Mouse (Mus musculus) hindbrain, embryonic 11.5 days (tissue): ENCODE data around the gene Far1. TPM values are rescaled to one million over a fixed set of nuclear protein-coding genes. Genes with fewer than 3 reads are reported as not detected.

ENCODE experiments used
- ATAC-seq: fragments of 200-750 bp; cut with Nextera tagmentation; 2 replicates; pipeline ENCODE4 v1.8.0; 2017; ENCODE audit warnings: mild to moderate bottlenecking, moderate TSS enrichment, moderate library complexity; ENCODE audit not compliant: low FRiP score
- DNase-seq: peaks from one replicate; pipeline ENCODE4 v3.0.0-alpha.2; 2015; ENCODE audit warnings: low spot score
- H3K27ac ChIP-seq: fragments of 300-500 bp; sonication (generic); 2 replicates; pipeline ENCODE4 v1.5.1; 2014; ENCODE audit warnings: mild to moderate bottlenecking, low read depth, low read length
- H3K27me3 ChIP-seq: fragments of 300-500 bp; sonication (generic); 2 replicates; pipeline ENCODE4 v1.6.1; 2014; ENCODE audit warnings: mild to moderate bottlenecking, low read length, moderate library complexity, mixed read lengths; ENCODE audit not compliant: control insufficient read depth, insufficient read depth
- H3K36me3 ChIP-seq: fragments of 300-500 bp; sonication (generic); 2 replicates; pipeline ENCODE4 v1.6.1; 2014; ENCODE audit warnings: mild to moderate bottlenecking, low read length, moderate library complexity, mixed read lengths; ENCODE audit not compliant: control insufficient read depth, insufficient read depth
- H3K4me1 ChIP-seq: fragments of 300-500 bp; sonication (generic); replicated peaks from 2 replicates; pipeline ENCODE4 v1.6.1; 2014; ENCODE audit warnings: low read length, mixed read lengths; ENCODE audit not compliant: control insufficient read depth, insufficient read depth
- H3K4me2 ChIP-seq: fragments of 300-500 bp; sonication (generic); replicated peaks from 2 replicates; pipeline ENCODE4 v1.6.1; 2014; ENCODE audit warnings: mild to moderate bottlenecking, low read depth, low read length
- H3K4me3 ChIP-seq: fragments of 300-500 bp; sonication (generic); 2 replicates; pipeline ENCODE4 v1.5.1; 2014; ENCODE audit warnings: low read depth, low read length
- H3K9ac ChIP-seq: fragments of 300-500 bp; sonication (generic); 2 replicates; pipeline ENCODE4 v1.6.1; 2014; ENCODE audit warnings: low read depth, low read length
- H3K9me3 ChIP-seq: fragments of 300-500 bp; sonication (generic); 2 replicates; pipeline ENCODE4 v1.6.1; 2016; ENCODE audit warnings: low read length; ENCODE audit not compliant: control insufficient read depth
- WGBS: fragments of 180-500 bp; shearing (Covaris S2); extraction: QIAGEN DNeasy Blood & Tissue Kit; methylation state at CpG from one replicate; pipeline ENCODE4 v1.1.7; 2014; 5-methylcytosine and 5-hydroxymethylcytosine counted together
- polyA plus RNA-seq: library from polyadenylated mRNA; unstranded; fragments of >200 nt; fragmentation: Nextera tagmentation; extraction: Ambion mirVana; gene quantifications from 2 replicates; pipeline ENCODE4 v1.2.1, GENCODE M21; 2014

Far1 gene
- polyA plus RNA-seq, 1 experiment from 2014 or later = 89.3 TPM

DNA sequence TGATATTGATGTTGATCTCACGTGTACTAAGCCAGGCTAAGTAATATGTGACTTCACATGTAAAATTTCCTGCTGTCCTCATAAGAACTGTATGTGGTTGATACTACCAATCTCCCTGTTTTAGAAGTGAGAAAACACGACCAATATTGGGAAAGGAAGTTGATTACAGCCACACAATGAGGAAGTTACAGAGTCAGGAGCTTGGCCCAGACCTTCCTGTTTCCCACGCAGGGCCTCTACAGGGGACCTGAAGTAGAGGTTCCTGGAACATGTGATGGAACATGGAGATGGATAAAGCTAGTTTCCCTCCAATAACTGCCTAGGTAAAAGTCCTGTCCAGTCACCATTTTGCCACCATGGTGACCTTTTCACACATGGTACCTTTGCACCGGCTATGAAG lies 99.0 kb downstream of the Far1 start:
- Histone ChIP-seq H3K9ac (no peak overlapping the region), H3K4me1 (no peaks in the 10 kb centered on the region), H3K4me2 (no peak overlapping the region), H3K4me3 (no peak overlapping the region), H3K27me3 (no peaks in the 10 kb centered on the region), H3K27ac (no peak overlapping the region), H3K36me3 (no peaks in the 10 kb centered on the region), H3K9me3 (no peaks in the 10 kb centered on the region)
- DNase-seq (no peak), ATAC-seq (no peak)
- WGBS = 76% methylated on average over 4 of the region's 4 CpGs

DNA sequence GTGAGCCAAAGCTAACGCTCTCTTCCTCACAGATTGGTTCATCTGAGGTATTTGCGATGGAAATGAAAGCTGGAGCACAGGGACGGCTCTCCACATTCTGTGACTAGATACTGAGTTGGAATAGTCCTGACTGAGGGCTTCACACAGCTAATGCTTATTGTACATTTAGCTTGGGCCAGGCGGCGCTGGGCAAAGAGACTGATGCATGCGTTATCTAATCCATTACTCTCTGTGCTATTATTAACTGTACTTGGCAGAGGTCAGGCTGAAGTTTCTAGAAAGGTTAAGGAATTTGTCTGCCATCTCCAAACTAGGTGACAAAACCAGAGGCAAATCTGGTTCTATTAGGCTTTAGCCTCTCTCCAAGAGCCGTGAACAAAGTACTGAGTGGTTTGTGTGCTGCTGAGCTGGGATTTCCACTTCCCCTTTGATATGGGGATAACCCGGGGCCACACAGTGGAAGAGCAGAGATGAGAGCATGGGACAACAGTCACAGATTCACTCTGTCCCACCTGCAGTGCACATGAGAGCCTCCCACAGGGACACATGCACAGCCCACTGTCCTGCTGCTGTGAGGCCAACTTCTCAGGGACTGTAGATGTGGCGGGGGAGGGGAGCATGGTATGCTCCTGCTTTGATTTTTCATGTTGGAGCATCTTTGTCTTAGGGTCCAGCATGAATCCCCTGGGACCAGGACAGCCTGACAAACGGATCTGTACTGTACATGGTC lies 100.7 kb downstream of the Far1 start:
- no peak overlapping the region for H3K9ac ChIP-seq
- H3K27ac ChIP-seq = no peak overlapping the region
- H3K4me3 ChIP-seq = no peak overlapping the region
- H3K9me3 ChIP-seq = no peaks in the 10 kb centered on the region
- ATAC-seq = no peak
- DNase-seq = no peak
- WGBS = 84% methylated on average over 10 of the region's 10 CpGs
- H3K4me2 ChIP-seq = no peak overlapping the region
- no peaks in the 10 kb centered on the region for H3K4me1 ChIP-seq
- no peaks in the 10 kb centered on the region for H3K36me3 ChIP-seq
- no peaks in the 10 kb centered on the region for H3K27me3 ChIP-seq

DNA sequence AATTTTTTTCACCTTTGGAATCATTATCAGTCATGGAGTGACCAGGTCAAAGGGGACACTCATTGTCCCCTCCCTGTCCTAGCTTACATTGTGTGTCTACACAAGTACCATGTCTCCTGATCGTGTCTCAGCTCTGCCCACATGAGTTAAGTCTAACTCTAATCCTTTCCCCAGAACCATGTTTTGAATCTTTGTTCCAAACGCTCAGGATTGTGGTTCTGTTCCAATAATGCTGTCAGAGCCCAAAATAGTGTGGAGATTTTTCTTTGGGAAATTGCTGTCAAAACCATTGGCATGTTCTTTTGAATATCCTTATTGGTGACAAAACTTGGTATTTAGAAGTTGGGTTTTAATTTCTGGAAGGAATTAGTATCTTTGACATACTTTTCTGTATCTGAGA lies 105.5 kb downstream of the Far1 start:
- Histone ChIP-seq H3K4me1 (no peaks in the 10 kb centered on the region), H3K9me3 (no peaks in the 10 kb centered on the region), H3K4me3 (no peak overlapping the region), H3K27me3 (no peaks in the 10 kb centered on the region), H3K27ac (no peak overlapping the region), H3K4me2 (no peak overlapping the region), H3K9ac (no peak overlapping the region), H3K36me3 (no peaks in the 10 kb centered on the region)
- no peak for ATAC-seq
- DNase-seq = no peak
- 93% methylated on average over 2 of the region's 2 CpGs for WGBS

DNA sequence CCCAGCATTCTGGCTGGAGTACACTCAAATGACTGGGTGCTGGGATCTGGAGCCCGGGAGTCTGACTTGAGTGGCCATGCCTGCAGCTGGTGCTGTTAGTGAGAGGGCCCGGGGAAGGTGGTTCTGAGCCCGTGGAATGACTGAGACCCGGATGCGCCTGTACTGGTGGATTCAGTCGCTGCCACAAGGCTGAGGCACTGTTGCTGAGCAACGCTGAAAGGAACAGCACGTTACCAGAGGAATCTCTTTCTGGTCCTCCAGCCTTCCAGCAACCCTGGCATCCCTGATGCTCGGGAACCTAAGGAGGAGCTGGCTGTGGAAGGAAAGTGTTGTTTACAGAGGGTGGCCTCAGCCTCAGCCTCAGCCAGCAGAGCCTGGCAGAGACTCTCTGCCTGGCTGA lies 106.1 kb downstream of the Far1 start:
- no peak overlapping the region for H3K9ac ChIP-seq

More for the DNA sequence above, 106.1 kb downstream of the Far1 start:
- DNase-seq = no peak
- H3K4me2 ChIP-seq = no peak overlapping the region
- 73% methylated on average over 9 of the region's 9 CpGs for WGBS
- no peaks in the 10 kb centered on the region for H3K9me3 ChIP-seq
- H3K4me3 ChIP-seq = no peak overlapping the region
- no peaks in the 10 kb centered on the region for H3K27me3 ChIP-seq
- H3K27ac ChIP-seq = no peak overlapping the region
- no peak for ATAC-seq
- no peaks in the 10 kb centered on the region for H3K36me3 ChIP-seq
- no peaks in the 10 kb centered on the region for H3K4me1 ChIP-seq

Other genes starting within 250 kb of the Far1 start
- gene Btbd10, start 144.4 kb upstream of the Far1 start, polyA plus RNA-seq = 41.1 and 43.3 TPM in 2 replicates
- gene Pth, start 125.3 kb upstream of the Far1 start, polyA plus RNA-seq = 0.51 TPM in 1 of 2 replicates, not detected in the other